Mouse (Mus musculus) intestine, embryonic 16.5 days (tissue): ENCODE data around the gene Nbea. TPM values are rescaled to one million over a fixed set of nuclear protein-coding genes. Genes with fewer than 3 reads are reported as not detected.

ENCODE experiments used
- ATAC-seq: fragments of 200-750 bp; cut with Nextera tagmentation; 2 replicates; pipeline ENCODE4 v1.8.0; 2017; ENCODE audit warnings: moderate TSS enrichment, moderate library complexity
- H3K27ac ChIP-seq: fragments of 300-500 bp; sonication (generic); 2 replicates; pipeline ENCODE4 v1.5.1; 2014; ENCODE audit warnings: mild to moderate bottlenecking, low read length
- H3K27me3 ChIP-seq: fragments of 300-500 bp; sonication (generic); replicated peaks from 2 replicates; pipeline ENCODE4 v1.6.1; 2014; ENCODE audit warnings: low read length, control low read depth, mixed read lengths; ENCODE audit not compliant: control insufficient read depth, insufficient read depth
- H3K36me3 ChIP-seq: fragments of 300-500 bp; sonication (generic); 2 replicates; pipeline ENCODE4 v1.6.1; 2014; ENCODE audit warnings: low read length, control low read depth; ENCODE audit not compliant: control insufficient read depth, insufficient read depth
- H3K4me1 ChIP-seq: fragments of 300-500 bp; sonication (generic); 2 replicates; pipeline ENCODE4 v1.6.1; 2014; ENCODE audit warnings: low read length, control low read depth, mixed read lengths; ENCODE audit not compliant: control insufficient read depth, insufficient read depth
- H3K4me2 ChIP-seq: fragments of 300-500 bp; sonication (generic); 2 replicates; pipeline ENCODE4 v1.6.1; 2014; ENCODE audit warnings: low read depth, low read length, control low read depth
- H3K4me3 ChIP-seq: fragments of 300-500 bp; sonication (generic); 2 replicates; pipeline ENCODE4 v1.5.1; 2014; ENCODE audit warnings: mild to moderate bottlenecking, low read length
- H3K9ac ChIP-seq: fragments of 300-500 bp; sonication (generic); 2 replicates; pipeline ENCODE4 v1.6.1; 2014; ENCODE audit warnings: low read depth, low read length
- H3K9me3 ChIP-seq: fragments of 300-500 bp; sonication (generic); 2 replicates; pipeline ENCODE4 v1.6.1; 2016; ENCODE audit warnings: low read length, control low read depth; ENCODE audit not compliant: control insufficient read depth
- WGBS: fragments of 180-500 bp; shearing (Covaris S2); extraction: QIAGEN DNeasy Blood & Tissue Kit; methylation state at CpG from one replicate; pipeline ENCODE4 v1.1.7; 2014; 5-methylcytosine and 5-hydroxymethylcytosine counted together
- polyA plus RNA-seq: library from polyadenylated mRNA; unstranded; fragments of >200 nt; fragmentation: Nextera tagmentation; extraction: Ambion mirVana; gene quantifications from 2 replicates; pipeline ENCODE4 v1.2.1, GENCODE M21; 2015

Gene Nbea
- polyA plus RNA-seq, 1 experiment from 2014 or later, result 5.6 TPM

GRCm38 (mm10) chr3:55752558-55752957, 430.9 kb downstream of the Nbea start:
- no peak for ATAC-seq
- Histone ChIP-seq H3K9me3 (no peaks in the 10 kb centered on the region), H3K4me1 (no peaks in the 10 kb centered on the region), H3K36me3 (no peaks in the 10 kb centered on the region), H3K4me3 (no peak overlapping the region), H3K27me3 (no peaks in the 10 kb centered on the region), H3K9ac (no peak overlapping the region), H3K27ac (no peak overlapping the region), H3K4me2 (no peak overlapping the region)
- 82% methylated on average over 4 of the region's 4 CpGs for WGBS

- Histone ChIP-seq H3K4me1 (no peaks in the 10 kb centered on the region), H3K4me2 (no peak overlapping the region), H3K36me3 (no peaks in the 10 kb centered on the region), H3K27ac (no peak overlapping the region), H3K4me3 (no peak overlapping the region), H3K9ac (no peak overlapping the region), H3K27me3 (no peaks in the 10 kb centered on the region), H3K9me3 (no peaks in the 10 kb centered on the region)
- ATAC-seq, result no peak
- WGBS, result 75% methylated on average over 5 of the region's 5 CpGs
These were observed 432.1 kb downstream of the Nbea start for GRCm38 (mm10) chr3:55751363-55751762.

- no peak for ATAC-seq
- no peak overlapping the region for H3K4me2 ChIP-seq
- 65% methylated on average over 11 of the region's 11 CpGs for WGBS
These were observed 432.9 kb downstream of the Nbea start for GRCm38 (mm10) chr3:55750445-55751065.

GRCm38 (mm10) chr3:55743885-55744284, 439.6 kb downstream of the Nbea start:
- Histone ChIP-seq H3K4me1 (no peaks in the 10 kb centered on the region), H3K4me3 (no peak overlapping the region), H3K27ac (no peak overlapping the region), H3K9me3 (no peaks in the 10 kb centered on the region), H3K9ac (no peak overlapping the region), H3K4me2 (no peak overlapping the region), H3K36me3 (no peaks in the 10 kb centered on the region), H3K27me3 (no peaks in the 10 kb centered on the region)
- 85% methylated on average over 5 of the region's 5 CpGs for WGBS
- no peak for ATAC-seq

More at GRCm38 (mm10) chr3:55750445-55751065, 432.9 kb downstream of the Nbea start:
- Histone ChIP-seq H3K9me3 (no peaks in the 10 kb centered on the region), H3K4me1 (no peaks in the 10 kb centered on the region), H3K27me3 (no peaks in the 10 kb centered on the region), H3K36me3 (no peaks in the 10 kb centered on the region), H3K4me3 (no peak overlapping the region), H3K9ac (no peak overlapping the region), H3K27ac (no peak overlapping the region)

GRCm38 (mm10) chr3:55742654-55743053, 440.8 kb downstream of the Nbea start:
- no peaks in the 10 kb centered on the region for H3K27me3 ChIP-seq
- no peaks in the 10 kb centered on the region for H3K36me3 ChIP-seq
- no peak for ATAC-seq
- no peak overlapping the region for H3K4me3 ChIP-seq
- no peak overlapping the region for H3K4me2 ChIP-seq
- H3K4me1 ChIP-seq, result no peaks in the 10 kb centered on the region
- H3K9me3 ChIP-seq, result no peaks in the 10 kb centered on the region
- H3K9ac ChIP-seq, result no peak overlapping the region
- H3K27ac ChIP-seq, result no peak overlapping the region
- 79% methylated on average over 4 of the region's 4 CpGs for WGBS

- no peak for ATAC-seq
- no peak overlapping the region for H3K27ac ChIP-seq
- 80% methylated on average over 5 of the region's 5 CpGs for WGBS
These were observed 441.3 kb downstream of the Nbea start for GRCm38 (mm10) chr3:55742218-55742617.

GRCm38 (mm10) chr3:55741428-55741827, 442.1 kb downstream of the Nbea start:
- H3K9me3 ChIP-seq, result no peaks in the 10 kb centered on the region
- H3K27ac ChIP-seq, result no peak overlapping the region
- ATAC-seq, result no peak
- H3K9ac ChIP-seq, result no peak overlapping the region
- no peak overlapping the region for H3K4me3 ChIP-seq
- H3K27me3 ChIP-seq, result no peaks in the 10 kb centered on the region
- H3K36me3 ChIP-seq, result no peaks in the 10 kb centered on the region
- no peaks in the 10 kb centered on the region for H3K4me1 ChIP-seq
- 67% methylated on average over 6 of the region's 6 CpGs for WGBS
- no peak overlapping the region for H3K4me2 ChIP-seq

More at GRCm38 (mm10) chr3:55742218-55742617, 441.3 kb downstream of the Nbea start:
- Histone ChIP-seq H3K9ac (no peak overlapping the region), H3K4me3 (no peak overlapping the region), H3K36me3 (no peaks in the 10 kb centered on the region), H3K9me3 (no peaks in the 10 kb centered on the region), H3K4me2 (no peak overlapping the region), H3K4me1 (no peaks in the 10 kb centered on the region), H3K27me3 (no peaks in the 10 kb centered on the region)

- WGBS, result 79% methylated on average over 6 of the region's 6 CpGs
- Histone ChIP-seq H3K4me3 (no peak overlapping the region), H3K4me1 (no peaks in the 10 kb centered on the region), H3K27me3 (no peaks in the 10 kb centered on the region), H3K36me3 (no peaks in the 10 kb centered on the region), H3K9me3 (no peaks in the 10 kb centered on the region), H3K4me2 (no peak overlapping the region), H3K9ac (no peak overlapping the region), H3K27ac (no peak overlapping the region)
- no peak for ATAC-seq
These were observed 449.8 kb downstream of the Nbea start for GRCm38 (mm10) chr3:55733665-55734064.

- Histone ChIP-seq H3K4me2 (no peak overlapping the region), H3K27ac (no peak overlapping the region), H3K36me3 (no peaks in the 10 kb centered on the region), H3K4me3 (no peak overlapping the region), H3K9me3 (no peaks in the 10 kb centered on the region), H3K4me1 (no peaks in the 10 kb centered on the region), H3K9ac (no peak overlapping the region), H3K27me3 (no peaks in the 10 kb centered on the region)
- ATAC-seq, result no peak
- 61% methylated on average over 5 of the region's 5 CpGs for WGBS
These were observed 453.0 kb downstream of the Nbea start for GRCm38 (mm10) chr3:55730549-55730948.

- 55% methylated on average over 8 of the region's 8 CpGs for WGBS
- H3K4me3 ChIP-seq, result no peak overlapping the region
- H3K9ac ChIP-seq, result no peak overlapping the region
- H3K27ac ChIP-seq, result no peak overlapping the region
- no peaks in the 10 kb centered on the region for H3K9me3 ChIP-seq
- no peaks in the 10 kb centered on the region for H3K27me3 ChIP-seq
- no peak for ATAC-seq
- no peaks in the 10 kb centered on the region for H3K36me3 ChIP-seq
- no peaks in the 10 kb centered on the region for H3K4me1 ChIP-seq
- no peak overlapping the region for H3K4me2 ChIP-seq
These were observed 453.4 kb downstream of the Nbea start for GRCm38 (mm10) chr3:55730142-55730541.
